ENCODE assay signal across 15 mouse cellular contexts in genomic region chr5:30258776-30259175, GRCm38 (mm10). TPM values are rescaled to one million over a fixed set of nuclear protein-coding genes. Genes with fewer than 3 reads are reported as not detected.
DNase-seq lines count a peak whose midpoint lies in the region.
"Had no signal": no experiment of that assay in that cellular context is flagged by ENCODE, and none has a peak within 500 bp of the region (broad histone marks: within the 10 kb centered on the region; RNA-seq: fewer than 3 reads in every experiment).

No protein-coding gene starts in this region.

- intact Hi-C loops in heart, postnatal 14 days (cut with DNase I), result no loop called here

- peak; percentile 55 for DNase-seq in heart, adult 11 months
- DNase-seq in heart, postnatal 14 days, result no peak
- DNase-seq in cerebellum, adult 8-10 months, result peak; percentile 46
- peak; percentile 50 to 66 for DNase-seq in cerebellum, postnatal 14 days
- DNase-seq in kidney, adult 8-10 months, result no peak
- no peak for DNase-seq in testis, postnatal 10 days (ENCODE audit: low spot score)
- DNase-seq in thymus, adult 18-20 months, result no peak
- DNase-seq: adrenal gland, postnatal 10 days; gastrocnemius, adult 2 months; gastrocnemius, postnatal 25 days; heart, adult 18-20 months; heart, postnatal 10 days; kidney, adult 18-20 months had no signal

RNA-seq across cellular contexts. Expression of gene Drc1, which starts 22.4 kb away (rescaled TPM):
- total RNA-seq in heart, postnatal 14 days (2021), result under 1 TPM; 0.24 to 0.98 TPM
- total RNA-seq: gastrocnemius, adult 2 months; gastrocnemius, postnatal 25 days; hematopoietic stem cell, adult 5-6 weeks; MEL had no signal

RNA-seq across cellular contexts. Expression of gene Selenoi, which starts 26.4 kb away (rescaled TPM):
- 10 to 100 TPM; 18.5 to 20.7 TPM for total RNA-seq in heart, postnatal 14 days (2021)

RNA-seq across cellular contexts. Expression of gene Adgrf3, which starts 53.3 kb away (rescaled TPM):
- under 1 TPM; 0.14 to 0.29 TPM for total RNA-seq in heart, postnatal 14 days (2021)
- total RNA-seq: gastrocnemius, adult 2 months; gastrocnemius, postnatal 25 days; hematopoietic stem cell, adult 5-6 weeks had no signal

Comparison
In these comparisons a context has a peak if more than half of its experiments do, and no peak if none do; other contexts are left out.
1. DNase-seq: peak in heart, adult 11 months (single experiment), cerebellum, adult 8-10 months (single experiment) and cerebellum, postnatal 14 days (2 of 2); none in heart, postnatal 14 days (0 of 2), kidney, adult 8-10 months (0 of 2), testis, postnatal 10 days (single experiment) and thymus, adult 18-20 months (0 of 2).